Mouse (Mus musculus) retina, adult 2 months (tissue): ENCODE data around the gene Brca2.

Source experiments
- DNase-seq: peaks from one replicate; pipeline ENCODE4 v3.0.0-alpha.2; 2012; ENCODE audit warnings: low read depth, low spot score

The Brca2 gene

GRCm38 (mm10) chr5:150564426-150564825 lies 42.0 kb downstream of the Brca2 start:
- no peak for DNase-seq

- no peak for DNase-seq
These were observed 43.8 kb downstream of the Brca2 start for GRCm38 (mm10) chr5:150566226-150566625.

GRCm38 (mm10) chr5:150566971-150567370 lies 44.5 kb downstream of the Brca2 start:
- no peak for DNase-seq

- DNase-seq: no peak
These were observed 48.2 kb downstream of the Brca2 start for GRCm38 (mm10) chr5:150570496-150571219.

- no peak for DNase-seq
These were observed 52.0 kb downstream of the Brca2 start for GRCm38 (mm10) chr5:150574403-150574802.

- no peak for DNase-seq
These were observed 52.5 kb downstream of the Brca2 start for GRCm38 (mm10) chr5:150574885-150575284.

GRCm38 (mm10) chr5:150576832-150577231 lies 54.4 kb downstream of the Brca2 start:
- DNase-seq: no peak

GRCm38 (mm10) chr5:150578613-150579171 lies 56.3 kb downstream of the Brca2 start:
- no peak for DNase-seq

GRCm38 (mm10) chr5:150581180-150581579 lies 58.8 kb downstream of the Brca2 start:
- DNase-seq: no peak

- DNase-seq: no peak
These were observed 60.8 kb downstream of the Brca2 start for GRCm38 (mm10) chr5:150583181-150583580.

- DNase-seq: no peak
These were observed 61.3 kb downstream of the Brca2 start for GRCm38 (mm10) chr5:150583622-150584336.

GRCm38 (mm10) chr5:150584337-150584729 lies 61.9 kb downstream of the Brca2 start:
- DNase-seq: no peak

GRCm38 (mm10) chr5:150589945-150590344 lies 67.5 kb downstream of the Brca2 start:
- no peak for DNase-seq

GRCm38 (mm10) chr5:150592186-150592903 lies 69.9 kb downstream of the Brca2 start:
- no peak for DNase-seq

- DNase-seq: no peak
These were observed 70.7 kb downstream of the Brca2 start for GRCm38 (mm10) chr5:150592904-150593755.

- DNase-seq: no peak
These were observed 71.6 kb downstream of the Brca2 start for GRCm38 (mm10) chr5:150593756-150594648.

GRCm38 (mm10) chr5:150594649-150595339 lies 72.4 kb downstream of the Brca2 start:
- DNase-seq: no peak

- DNase-seq: no peak
These were observed 73.1 kb downstream of the Brca2 start for GRCm38 (mm10) chr5:150595366-150596016.

GRCm38 (mm10) chr5:150597088-150597487 lies 74.7 kb downstream of the Brca2 start, which contains the start of gene N4bp2l1:
N4bp2l1 (minus strand) TSS chr5:150597188.
- DNase-seq: no peak
